Mouse (Mus musculus): ENCODE measurements around the gene St3gal6. TPM values are rescaled to one million over a fixed set of nuclear protein-coding genes. Genes with fewer than 3 reads are reported as not detected.

Gene St3gal6
- polyA plus RNA-seq, 1 experiment from 2014 or later = 43.5 TPM

GRCm38 (mm10) chr16:58534245-58535142, 10.5 kb upstream of the St3gal6 start:
- no peaks in the 10 kb centered on the region for H3K27me3 ChIP-seq
- ATAC-seq (ENCODE audit: low read depth) = no peak
- no peak for DNase-seq
- H3K4me2 ChIP-seq = 0 out of 2 replicates have a peak overlapping the region, but pooled peaks have one; percentile 13
- no peaks in the 10 kb centered on the region for H3K36me3 ChIP-seq
- peaks cover 65% of the 10 kb centered on the region for H3K4me1 ChIP-seq (replicated peaks)
- no peaks in the 10 kb centered on the region for H3K9me3 ChIP-seq (replicated peaks)
- H3K4me3 ChIP-seq (replicated peaks) = no peak overlapping the region
- H3K27ac ChIP-seq = peak overlapping the region; percentile 79
- WGBS (ENCODE audit: insufficient replicate concordance) = 60% methylated on average over 7 of the region's 7 CpGs
- peak overlapping the region; percentile 24 for H3K9ac ChIP-seq

GRCm38 (mm10) chr16:58533742-58534141, 9.7 kb upstream of the St3gal6 start:
- H3K4me1 ChIP-seq (replicated peaks) = peaks cover 57% of the 10 kb centered on the region
- ATAC-seq (ENCODE audit: low read depth) (peak; percentile 58), DNase-seq (no peak)
- H3K4me2 ChIP-seq = 0 out of 2 replicates have a peak overlapping the region, but pooled peaks have one; percentile 13
- H3K27me3 ChIP-seq = no peaks in the 10 kb centered on the region
- peak overlapping the region; percentile 79 for H3K27ac ChIP-seq
- H3K36me3 ChIP-seq = no peaks in the 10 kb centered on the region
- no peak overlapping the region for H3K4me3 ChIP-seq (replicated peaks)
- WGBS (ENCODE audit: insufficient replicate concordance) = 50% methylated on average over 5 of the region's 5 CpGs
- H3K9ac ChIP-seq = peak overlapping the region; percentile 24
- no peaks in the 10 kb centered on the region for H3K9me3 ChIP-seq (replicated peaks)

- 35% methylated on average over 2 of the region's 2 CpGs for WGBS (ENCODE audit: insufficient replicate concordance)
Observed at GRCm38 (mm10) chr16:58533254-58533653, 9.2 kb upstream of the St3gal6 start.

GRCm38 (mm10) chr16:58532511-58532910, 8.5 kb upstream of the St3gal6 start:
- Histone ChIP-seq H3K4me1 (replicated peaks) (peaks cover 57% of the 10 kb centered on the region), H3K4me3 (replicated peaks) (no peak overlapping the region), H3K4me2 (no peak overlapping the region), H3K9me3 (replicated peaks) (no peaks in the 10 kb centered on the region), H3K27me3 (no peaks in the 10 kb centered on the region), H3K36me3 (no peaks in the 10 kb centered on the region), H3K9ac (no peak overlapping the region), H3K27ac (peak overlapping the region; percentile 79)
- ATAC-seq (ENCODE audit: low read depth) = no peak
- DNase-seq = no peak
- WGBS (ENCODE audit: insufficient replicate concordance) = 74% methylated on average over 3 of the region's 3 CpGs

More at GRCm38 (mm10) chr16:58533254-58533653, 9.2 kb upstream of the St3gal6 start:
- Histone ChIP-seq H3K4me2 (0 out of 2 replicates have a peak overlapping the region, but pooled peaks have one; percentile 13), H3K9me3 (replicated peaks) (no peaks in the 10 kb centered on the region), H3K9ac (no peak overlapping the region), H3K4me1 (replicated peaks) (peaks cover 55% of the 10 kb centered on the region), H3K36me3 (no peaks in the 10 kb centered on the region), H3K27ac (peak overlapping the region; percentile 79), H3K27me3 (no peaks in the 10 kb centered on the region), H3K4me3 (replicated peaks) (no peak overlapping the region)
- peak; percentile 85 for ATAC-seq (ENCODE audit: low read depth)
- no peak for DNase-seq

- DNase-seq (no peak), ATAC-seq (ENCODE audit: low read depth) (no peak)
- no peaks in the 10 kb centered on the region for H3K36me3 ChIP-seq
- no peaks in the 10 kb centered on the region for H3K9me3 ChIP-seq (replicated peaks)
- H3K27ac ChIP-seq = peak overlapping the region; percentile 72
- no peak overlapping the region for H3K9ac ChIP-seq
- H3K27me3 ChIP-seq = no peaks in the 10 kb centered on the region
- H3K4me1 ChIP-seq (replicated peaks) = peaks cover 59% of the 10 kb centered on the region
- 53% methylated on average over 5 of the region's 5 CpGs for WGBS (ENCODE audit: insufficient replicate concordance)
- no peak overlapping the region for H3K4me3 ChIP-seq (replicated peaks)
- H3K4me2 ChIP-seq = no peak overlapping the region
Observed at GRCm38 (mm10) chr16:58527817-58528216, 3.8 kb upstream of the St3gal6 start.

- peaks cover 51% of the 10 kb centered on the region for H3K4me1 ChIP-seq (replicated peaks)
- no peak for DNase-seq
- H3K4me2 ChIP-seq = no peak overlapping the region
- no peak overlapping the region for H3K9ac ChIP-seq
- no peaks in the 10 kb centered on the region for H3K27me3 ChIP-seq
- 76% methylated on average over 6 of the region's 6 CpGs for WGBS (ENCODE audit: insufficient replicate concordance)
- H3K27ac ChIP-seq = peak overlapping the region; percentile 79
- H3K9me3 ChIP-seq (replicated peaks) = no peaks in the 10 kb centered on the region
- ATAC-seq (ENCODE audit: low read depth) = no peak
- H3K36me3 ChIP-seq = no peaks in the 10 kb centered on the region
- no peak overlapping the region for H3K4me3 ChIP-seq (replicated peaks)
Observed at GRCm38 (mm10) chr16:58526729-58527128, 2.7 kb upstream of the St3gal6 start.

- DNase-seq = no peak
- peak; percentile 75 for ATAC-seq (ENCODE audit: low read depth)
- Histone ChIP-seq H3K36me3 (no peaks in the 10 kb centered on the region), H3K27ac (peak overlapping the region; percentile 90), H3K9ac (peak overlapping the region; percentile 56), H3K4me2 (peak overlapping the region; percentile 46), H3K4me1 (replicated peaks) (peaks cover 53% of the 10 kb centered on the region), H3K4me3 (replicated peaks) (no peak overlapping the region), H3K27me3 (no peaks in the 10 kb centered on the region), H3K9me3 (replicated peaks) (no peaks in the 10 kb centered on the region)
Observed at GRCm38 (mm10) chr16:58525832-58526231, 1.8 kb upstream of the St3gal6 start.

- under 1% methylated on average over 58 of the region's 58 CpGs for WGBS (ENCODE audit: insufficient replicate concordance)
- Histone ChIP-seq H3K27ac (peak overlapping the region; percentile 89), H3K9me3 (replicated peaks) (no peaks in the 10 kb centered on the region), H3K4me1 (replicated peaks) (peaks cover 78% of the 10 kb centered on the region), H3K4me3 (replicated peaks) (peak overlapping the region; percentile 86), H3K27me3 (no peaks in the 10 kb centered on the region), H3K36me3 (no peaks in the 10 kb centered on the region), H3K9ac (peak overlapping the region; percentile 93), H3K4me2 (peak overlapping the region; percentile 90)
- DNase-seq (peak; percentile 62), ATAC-seq (ENCODE audit: low read depth) (peak; percentile 71)
Observed at GRCm38 (mm10) chr16:58523044-58523859, 791 bp downstream of the St3gal6 start.

- Histone ChIP-seq H3K4me2 (peak overlapping the region; percentile 90), H3K9me3 (replicated peaks) (no peaks in the 10 kb centered on the region), H3K27ac (peak overlapping the region; percentile 89), H3K36me3 (no peaks in the 10 kb centered on the region), H3K27me3 (no peaks in the 10 kb centered on the region), H3K9ac (peak overlapping the region; percentile 93), H3K4me1 (replicated peaks) (peaks cover 79% of the 10 kb centered on the region), H3K4me3 (replicated peaks) (peak overlapping the region; percentile 86)
- 0% methylated on average over 16 of the region's 16 CpGs for WGBS (ENCODE audit: insufficient replicate concordance)
- ATAC-seq (ENCODE audit: low read depth) = peak; percentile 56
- no peak for DNase-seq
Observed at GRCm38 (mm10) chr16:58522677-58523043, 1.4 kb downstream of the St3gal6 start.

- no peak for DNase-seq
- H3K4me2 ChIP-seq = peak overlapping the region; percentile 90
- no peaks in the 10 kb centered on the region for H3K9me3 ChIP-seq (replicated peaks)
- H3K4me1 ChIP-seq (replicated peaks) = peaks cover 80% of the 10 kb centered on the region
- H3K27ac ChIP-seq = peak overlapping the region; percentile 89
- H3K9ac ChIP-seq = peak overlapping the region; percentile 93
- H3K36me3 ChIP-seq = no peaks in the 10 kb centered on the region
- H3K4me3 ChIP-seq (replicated peaks) = peak overlapping the region; percentile 86
- no peaks in the 10 kb centered on the region for H3K27me3 ChIP-seq
- WGBS (ENCODE audit: insufficient replicate concordance) = 11% methylated on average over 7 of the region's 7 CpGs
- ATAC-seq (ENCODE audit: low read depth) = no peak
Observed at GRCm38 (mm10) chr16:58521900-58522299, 2.1 kb downstream of the St3gal6 start.

GRCm38 (mm10) chr16:58521182-58521581, 2.9 kb downstream of the St3gal6 start:
- DNase-seq (no peak), ATAC-seq (ENCODE audit: low read depth) (no peak)
- Histone ChIP-seq H3K27me3 (no peaks in the 10 kb centered on the region), H3K9ac (peak overlapping the region; percentile 93), H3K4me3 (replicated peaks) (peak overlapping the region; percentile 86), H3K4me2 (peak overlapping the region; percentile 90), H3K27ac (peak overlapping the region; percentile 89), H3K36me3 (no peaks in the 10 kb centered on the region), H3K4me1 (replicated peaks) (peaks cover 82% of the 10 kb centered on the region), H3K9me3 (replicated peaks) (no peaks in the 10 kb centered on the region)
- WGBS (ENCODE audit: insufficient replicate concordance) = 29% methylated on average over 4 of the region's 4 CpGs
